Mouse (Mus musculus) ZHBTc4 (cell line): ENCODE data around the gene 2300002M23Rik.

Experiments used
- DNase-seq: peaks from one replicate; pipeline ENCODE4 v3.0.0-alpha.2; 2011; ENCODE audit warnings: low read depth, low spot score

Gene 2300002M23Rik

GRCm38 (mm10) chr17:35601736-35602354 is 34.6 kb downstream of the 2300002M23Rik start:
- DNase-seq, result no peak

- peak; percentile 71 for DNase-seq
Observed at GRCm38 (mm10) chr17:35617127-35617526, 49.9 kb downstream of the 2300002M23Rik start.
